Mouse (Mus musculus) MEL (cell line): ENCODE data around the gene Scap.
A peak's percentile ranks its signal among the peaks of the same experiment; 100 is the strongest.
"Not testable (repeated sequence)": the region's sequence is repeated elsewhere in the genome, so short reads cannot be mapped to it uniquely, and the experiment has no call there.

Source experiments
- CTCF ChIP-seq, 3 experiments: IDR thresholded peaks in 2 of 3; conservative IDR thresholded peaks in 1 of 3; 2 replicates each; pipeline ENCODE4 v1.5.1; 2011 to 2012; ENCODE audit warnings: low read length in 3 of 3, low read depth in 2 of 3, mild to moderate bottlenecking in 2 of 3, improper control_type of control experiment in 1 of 3, inconsistent platforms in 1 of 3, mixed read lengths in 1 of 3, moderate library complexity in 1 of 3; ENCODE audit not compliant: control insufficient read depth in 1 of 3, insufficient read depth in 1 of 3, poor library complexity in 1 of 3, severe bottlenecking in 1 of 3
- E2F4 ChIP-seq: IDR thresholded peaks from 2 replicates; pipeline ENCODE4 v1.6.1; 2011; ENCODE audit warnings: low read depth, low read length, improper control_type of control experiment, borderline replicate concordance
- EP300 ChIP-seq, 2 experiments: IDR thresholded peaks; 2 replicates each; pipeline ENCODE4 v1.6.1; 2011; ENCODE audit warnings: improper control_type of control experiment in 2 of 2, low read length in 2 of 2, low read depth in 1 of 2, mild to moderate bottlenecking in 1 of 2
- MAX ChIP-seq: IDR thresholded peaks from 2 replicates; pipeline ENCODE4 v1.6.1; 2011; ENCODE audit warnings: low read length, improper control_type of control experiment
- MYB ChIP-seq: IDR thresholded peaks from 2 replicates; pipeline ENCODE4 v1.6.1; 2011; ENCODE audit warnings: mild to moderate bottlenecking, low read depth, low read length, improper control_type of control experiment
- NRF1 ChIP-seq: IDR thresholded peaks from 2 replicates; pipeline ENCODE4 v1.6.1; 2014; ENCODE audit warnings: low read depth, mild to moderate bottlenecking, inconsistent platforms, low read length, improper control_type of control experiment, moderate library complexity; ENCODE audit not compliant: poor library complexity, insufficient read depth, severe bottlenecking
- POLR2A ChIP-seq, 2 experiments: IDR thresholded peaks; 2 replicates each; pipeline ENCODE4 v1.6.1; 2011 to 2012; ENCODE audit warnings: low read length in 2 of 2, mild to moderate bottlenecking in 2 of 2, control low read depth in 1 of 2, improper control_type of control experiment in 1 of 2, low read depth in 1 of 2, moderate library complexity in 1 of 2; ENCODE audit not compliant: control insufficient read depth in 1 of 2, insufficient read depth in 1 of 2, poor library complexity in 1 of 2
- RAD21 ChIP-seq: IDR thresholded peaks from 2 replicates; pipeline ENCODE4 v1.6.1; 2011; ENCODE audit warnings: mild to moderate bottlenecking, low read depth, low read length, improper control_type of control experiment
- RCOR1 ChIP-seq: IDR thresholded peaks from 2 replicates; pipeline ENCODE4 v1.6.1; 2012; ENCODE audit warnings: low read depth, mild to moderate bottlenecking, inconsistent platforms, low read length, improper control_type of control experiment
- SIN3A ChIP-seq: IDR thresholded peaks from 2 replicates; pipeline ENCODE4 v1.6.1; 2012; ENCODE audit warnings: low read length, improper control_type of control experiment, inconsistent platforms
- USF2 ChIP-seq, 2 experiments: IDR thresholded peaks; 2 replicates each; pipeline ENCODE4 v1.6.1; 2011 to 2012; ENCODE audit warnings: improper control_type of control experiment in 2 of 2, low read length in 2 of 2, borderline replicate concordance in 1 of 2, inconsistent platforms in 1 of 2, low read depth in 1 of 2, mild to moderate bottlenecking in 1 of 2; ENCODE audit not compliant: insufficient read depth in 1 of 2
- ZC3H11A ChIP-seq: IDR thresholded peaks from 2 replicates; pipeline ENCODE4 v1.6.1; 2012; ENCODE audit warnings: low read depth, mild to moderate bottlenecking, inconsistent platforms, low read length, improper control_type of control experiment

DNA sequence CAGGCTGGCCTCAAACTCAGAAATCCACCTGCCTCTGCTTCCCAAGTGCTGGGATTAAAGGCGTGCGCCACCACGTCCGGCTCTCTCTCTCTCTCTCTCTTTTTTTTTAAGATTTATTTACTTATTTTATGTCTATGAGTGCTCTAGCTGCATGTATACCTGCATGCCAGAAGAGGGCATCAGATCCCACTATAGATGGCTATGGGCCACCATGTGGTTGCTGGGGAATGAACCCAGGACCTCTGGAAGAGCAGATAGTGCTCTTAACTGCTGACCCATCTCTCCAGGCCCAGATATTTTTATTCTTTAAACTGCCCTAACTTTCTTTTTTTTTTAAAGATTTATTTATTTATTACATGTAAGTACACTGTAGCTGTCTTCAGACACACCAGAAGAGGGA lies 70.2 kb downstream of the Scap start:
- not testable (repeated sequence) for TF ChIP-seq ZC3H11A; EP300 (IDR thresholded peaks at IDR 0.05; ENCODE audit: low read depth in 1 of 2, low read length in 2 of 2); E2F4; USF2 (IDR thresholded peaks at IDR 0.05; ENCODE audit: borderline replicate concordance in 1 of 2, insufficient read depth in 1 of 2, low read depth in 1 of 2, low read length in 2 of 2); POLR2A (IDR thresholded peaks at IDR 0.05; ENCODE audit: control insufficient read depth in 1 of 2, insufficient read depth in 1 of 2, low read depth in 1 of 2, low read length in 2 of 2, poor library complexity in 1 of 2); MYB; SIN3A; MAX; NRF1; RCOR1
- peak; percentile 13 for TF ChIP-seq RAD21
- TF ChIP-seq CTCF (IDR thresholded peaks at IDR 0.05 in 2 of 3, conservative IDR thresholded peaks at IDR 0.05 in 1 of 3; ENCODE audit: control insufficient read depth in 1 of 3, insufficient read depth in 1 of 3, low read depth in 2 of 3, low read length in 3 of 3, poor library complexity in 1 of 3, severe bottlenecking in 1 of 3) = peak; percentile 15 to 53 (median 33); a peak in 5 of 6 replicates
